Mouse (Mus musculus): ENCODE data around the gene Otulin.

GRCm38 (mm10) chr15:27581640-27582039, 48.9 kb downstream of the Otulin start:
- no peak for TF ChIP-seq CTCF (IDR thresholded peaks at IDR 0.05; ENCODE audit: low read depth, low read length)
- TF ChIP-seq POLR2A (IDR thresholded peaks at IDR 0.05; ENCODE audit: borderline replicate concordance, low read depth, low read length): no peak
